Comparison of ENCODE assay signal across 9 mouse cellular contexts in genomic region chr1:136570298-136570653, GRCm38 (mm10). TPM values are rescaled to one million over a fixed set of nuclear protein-coding genes. Genes with fewer than 3 reads are reported as not detected.
DNase-seq lines count a peak whose midpoint lies in the region; ATAC-seq and TF ChIP-seq lines count a peak whose summit lies in the region.
"Had no signal": no experiment of that assay in that cellular context is flagged by ENCODE, and none has a peak within 500 bp of the region (broad histone marks: within the 10 kb centered on the region; RNA-seq: fewer than 3 reads in every experiment).

No protein-coding gene starts in this region.

- 0 out of 2 replicates have a peak, but pooled peaks cover 5% of the 10 kb centered on the region for H3K27me3 ChIP-seq in kidney, embryonic 16.5 days (ENCODE audit: insufficient read depth, low read length)
- H3K27me3 ChIP-seq in kidney, adult 2 months (replicated peaks; ENCODE audit: control insufficient read depth, insufficient read depth, low read length) = no peaks in the 10 kb centered on the region
- H3K27me3 ChIP-seq in forebrain, embryonic 15.5 days = no peaks in the 10 kb centered on the region
- H3K27me3 ChIP-seq in liver, embryonic 12.5 days (replicated peaks) = 0 out of 2 replicates have a peak, but pooled peaks cover 5% of the 10 kb centered on the region
- no peaks in the 10 kb centered on the region for H3K27me3 ChIP-seq in stomach, embryonic 14.5 days (ENCODE audit: control insufficient read depth, insufficient read depth, low read length)

- no peaks in the 10 kb centered on the region for H3K36me3 ChIP-seq in kidney, embryonic 16.5 days (ENCODE audit: insufficient read depth, low read length)
- H3K36me3 ChIP-seq in kidney, adult 2 months (ENCODE audit: control insufficient read depth, insufficient read depth, low read length) = no peaks in the 10 kb centered on the region
- no peaks in the 10 kb centered on the region for H3K36me3 ChIP-seq in forebrain, embryonic 15.5 days
- no peaks in the 10 kb centered on the region for H3K36me3 ChIP-seq in liver, embryonic 12.5 days
- no peaks in the 10 kb centered on the region for H3K36me3 ChIP-seq in stomach, embryonic 14.5 days (ENCODE audit: control insufficient read depth, insufficient read depth, low read length)

- H3K4me2 ChIP-seq in kidney, embryonic 16.5 days (replicated peaks; ENCODE audit: low read depth, low read length) = peak overlapping the region; percentile 44
- H3K4me2 ChIP-seq in forebrain, embryonic 15.5 days (replicated peaks) = peak overlapping the region; percentile 24
- peak overlapping the region; percentile 51 for H3K4me2 ChIP-seq in liver, embryonic 12.5 days
- peak overlapping the region; percentile 27 for H3K4me2 ChIP-seq in stomach, embryonic 14.5 days (replicated peaks; ENCODE audit: low read depth, low read length)

- H3K27ac ChIP-seq in kidney, embryonic 16.5 days (ENCODE audit: low read length) = no peak overlapping the region
- H3K27ac ChIP-seq in kidney, adult 2 months (ENCODE audit: insufficient read depth, low read depth, low read length) = no peak overlapping the region
- H3K27ac ChIP-seq in forebrain, embryonic 15.5 days (replicated peaks) = no peak overlapping the region
- H3K27ac ChIP-seq in liver, embryonic 12.5 days = no peak overlapping the region
- H3K27ac ChIP-seq in stomach, embryonic 14.5 days (ENCODE audit: low read length) = no peak overlapping the region

- H3K4me1 ChIP-seq in kidney, embryonic 16.5 days (ENCODE audit: insufficient read depth, low read length) = peaks cover 10% of the 10 kb centered on the region; the same call in 1 of the 2 replicates
- peaks cover 3% of the 10 kb centered on the region; the same call in 1 of the 2 replicates for H3K4me1 ChIP-seq in kidney, adult 2 months (ENCODE audit: control insufficient read depth, insufficient read depth, low read length)
- 0 out of 2 replicates have a peak, but pooled peaks cover 4% of the 10 kb centered on the region for H3K4me1 ChIP-seq in forebrain, embryonic 15.5 days
- H3K4me1 ChIP-seq in liver, embryonic 12.5 days = peaks cover 17% of the 10 kb centered on the region
- peaks cover 4% of the 10 kb centered on the region; the same call in 1 of the 2 replicates for H3K4me1 ChIP-seq in stomach, embryonic 14.5 days (ENCODE audit: control insufficient read depth, insufficient read depth, low read length)

- H3K9me3 ChIP-seq in kidney, embryonic 16.5 days (ENCODE audit: low read length) = no peaks in the 10 kb centered on the region
- no peaks in the 10 kb centered on the region for H3K9me3 ChIP-seq in forebrain, embryonic 15.5 days
- no peaks in the 10 kb centered on the region for H3K9me3 ChIP-seq in liver, embryonic 12.5 days (replicated peaks)
- no peaks in the 10 kb centered on the region for H3K9me3 ChIP-seq in stomach, embryonic 14.5 days (ENCODE audit: control insufficient read depth, low read depth, low read length)

- peak overlapping the region; percentile 27 for H3K4me3 ChIP-seq in kidney, embryonic 16.5 days (ENCODE audit: low read length)
- H3K4me3 ChIP-seq in kidney, adult 2 months (ENCODE audit: insufficient read depth, low read depth, low read length) = no peak overlapping the region
- no peak overlapping the region for H3K4me3 ChIP-seq in forebrain, embryonic 15.5 days
- H3K4me3 ChIP-seq in liver, embryonic 12.5 days = no peak overlapping the region
- no peak overlapping the region for H3K4me3 ChIP-seq in stomach, embryonic 14.5 days (ENCODE audit: low read depth, low read length)

- no peak for TF ChIP-seq CTCF in kidney, adult 2 months (conservative IDR thresholded peaks at IDR 0.05; ENCODE audit: insufficient read depth, insufficient read length, low read depth, low read length)

- ATAC-seq in kidney, embryonic 16.5 days (ENCODE audit: low FRiP score, low TSS enrichment) = no peak
- no peak for ATAC-seq in forebrain, embryonic 15.5 days (replicated peaks)
- peak; percentile 60 for ATAC-seq in liver, embryonic 12.5 days
- no peak for ATAC-seq in stomach, embryonic 14.5 days (ENCODE audit: insufficient number of reproducible peaks, insufficient read depth, low FRiP score, low read depth)

- TF ChIP-seq POLR2A in kidney, adult 2 months (IDR thresholded peaks at IDR 0.05; ENCODE audit: low read depth, low read length) = no peak

- WGBS in kidney, embryonic 16.5 days = 14% methylated on average over 13 of the region's 13 CpGs
- WGBS in kidney, adult 2 months = 34% methylated on average over 13 of the region's 13 CpGs
- WGBS in forebrain, embryonic 15.5 days = 12% methylated on average over 13 of the region's 13 CpGs
- WGBS in liver, embryonic 12.5 days (ENCODE audit: insufficient replicate concordance) = 9% methylated on average over 13 of the region's 13 CpGs
- 15% methylated on average over 13 of the region's 13 CpGs for WGBS in stomach, embryonic 14.5 days

- peak overlapping the region; percentile 47 for H3K9ac ChIP-seq in kidney, embryonic 16.5 days (replicated peaks; ENCODE audit: low read length)
- no peak overlapping the region for H3K9ac ChIP-seq in forebrain, embryonic 15.5 days (replicated peaks)
- H3K9ac ChIP-seq in liver, embryonic 12.5 days = no peak overlapping the region
- no peak overlapping the region for H3K9ac ChIP-seq in stomach, embryonic 14.5 days (replicated peaks; ENCODE audit: low read depth, low read length)

- no peak for DNase-seq in kidney, adult 2 months
- DNase-seq in spleen, adult 18-20 months = no peak
- DNase-seq in right cerebral cortex, postnatal 10 days (ENCODE audit: low spot score in 2 of 2) = no peak
- DNase-seq in kidney, adult 8-10 months = no peak
- DNase-seq: cerebellum, postnatal 36 days had no signal

RNA-seq across cellular contexts. Expression of gene Zfp281, which starts 54.4 kb away (rescaled TPM):
- 19.5 and 20.8 TPM in 2 replicates for polyA plus RNA-seq in kidney, embryonic 16.5 days (2015; fragmentation: Nextera tagmentation; extraction: Ambion mirVana)
- polyA plus RNA-seq in kidney, adult 2 months (2012; rRNA removed) = 1.8 and 2.3 TPM in 2 replicates
- polyA plus RNA-seq in forebrain, embryonic 15.5 days (2015; fragmentation: Nextera tagmentation; extraction: Ambion mirVana) = 27.9 and 29.2 TPM in 2 replicates
- 11.9 and 12.3 TPM in 2 replicates for polyA plus RNA-seq in liver, embryonic 12.5 days (2016; fragmentation: Nextera tagmentation; extraction: Ambion mirVana)
- polyA plus RNA-seq in stomach, embryonic 14.5 days (2014; fragmentation: Nextera tagmentation; extraction: Ambion mirVana) = 20.7 and 22.0 TPM in 2 replicates
